Mouse (Mus musculus) left cerebral cortex, adult 9 months (tissue): ENCODE data around the gene Crabp1.

Source experiments
- DNase-seq, 2 experiments: peaks; one replicate each; pipeline ENCODE4 v3.0.0; 2022; ENCODE audit warnings: low spot score in 2 of 2

Crabp1 gene

DNA sequence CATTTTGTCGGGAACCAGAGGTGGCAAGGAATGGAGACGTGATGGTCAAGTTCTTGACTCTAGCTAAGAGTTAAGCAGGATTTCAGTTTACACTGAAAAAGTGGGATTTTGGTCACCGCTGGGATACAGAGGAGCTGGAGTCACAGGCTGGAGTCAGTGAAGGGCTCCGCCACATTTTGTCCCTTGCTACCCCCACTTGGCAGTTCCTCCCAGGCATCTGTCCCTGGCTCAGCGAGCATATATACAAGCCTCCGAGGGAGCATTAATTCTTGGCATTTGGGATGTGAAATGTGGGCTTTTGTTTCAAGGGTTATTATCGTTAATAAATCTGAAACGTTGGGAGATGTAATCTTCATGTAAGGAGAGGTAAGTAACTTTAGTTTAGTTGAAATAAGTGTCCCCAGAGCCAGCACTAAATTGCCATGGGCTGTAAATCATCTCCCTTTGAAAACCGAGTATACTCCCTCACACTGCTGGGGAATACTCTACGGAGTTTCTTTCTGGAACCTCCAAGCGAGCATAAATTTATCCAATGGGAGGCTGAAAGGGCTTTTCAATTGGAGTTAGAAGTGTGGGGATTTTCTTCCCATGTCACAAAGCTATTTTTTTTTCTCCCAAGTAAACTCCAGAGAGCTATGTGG is 5.7 kb downstream of the Crabp1 start:
- no peak for DNase-seq

DNA sequence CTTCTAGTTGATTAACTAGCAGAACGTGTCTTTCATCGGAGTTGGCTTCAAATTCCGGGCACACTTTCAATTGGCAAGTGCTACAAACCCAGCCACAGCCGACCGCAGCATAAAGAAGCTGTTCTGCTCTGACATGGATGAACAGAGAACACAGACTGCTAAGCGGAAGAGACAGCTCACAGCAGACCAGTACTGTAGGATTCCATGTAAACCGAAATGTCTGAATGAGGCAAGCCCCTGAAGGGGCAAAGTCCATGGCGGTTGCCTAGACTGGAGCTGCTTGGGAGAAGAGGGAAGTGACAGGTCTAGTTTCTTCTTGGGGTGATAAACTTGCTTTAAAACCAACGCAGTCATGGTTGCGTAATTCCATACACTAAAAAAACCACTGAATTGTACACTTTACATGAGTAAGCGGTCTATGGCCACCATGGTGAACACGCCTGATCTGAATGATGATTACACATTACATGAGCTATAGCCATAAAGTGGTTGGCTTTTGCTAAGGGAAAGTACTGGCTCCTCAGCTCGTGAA is 12.0 kb downstream of the Crabp1 start:
- no peak for DNase-seq

DNA sequence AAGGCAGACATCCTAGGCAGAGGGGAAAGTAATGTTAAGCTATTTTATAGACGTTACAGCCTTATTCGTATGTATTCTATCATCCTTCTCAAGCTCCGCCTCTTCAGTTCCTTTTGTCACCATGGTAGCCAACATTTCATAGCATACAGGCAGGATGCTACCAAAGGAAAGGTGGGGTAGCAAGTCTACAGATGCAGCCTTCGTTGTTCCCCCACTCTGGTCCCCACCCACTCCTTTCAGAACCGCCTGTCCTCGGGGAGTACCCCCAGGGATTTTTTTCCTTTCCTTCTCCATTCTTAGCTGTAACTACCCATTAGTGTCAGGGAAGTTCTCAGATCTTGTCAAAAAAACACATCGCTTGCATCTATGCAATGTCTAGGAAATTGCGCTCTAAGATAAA is 14.7 kb downstream of the Crabp1 start:
- no peak for DNase-seq

DNA sequence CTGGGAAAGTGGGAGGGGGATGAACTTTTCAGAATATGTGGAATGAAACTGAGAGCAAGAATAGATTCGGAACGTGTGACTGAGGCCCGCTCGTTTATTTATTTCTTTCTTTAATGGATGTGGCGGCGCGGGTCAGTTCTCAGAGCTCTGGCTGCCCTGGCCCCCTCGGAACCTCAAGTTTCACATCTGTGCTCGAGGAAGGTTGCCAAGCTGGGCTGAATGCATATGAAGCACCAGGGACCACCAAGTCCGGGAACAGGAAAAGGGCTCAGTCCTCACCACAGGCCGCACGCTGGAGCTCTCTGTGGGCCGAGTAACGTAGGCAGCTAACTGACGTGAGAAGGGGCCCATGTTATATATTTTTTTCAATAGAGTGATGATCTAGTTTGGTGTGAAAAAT is 18.0 kb downstream of the Crabp1 start:
- DNase-seq = no peak

GRCm38 (mm10) chr9:54784003-54784402 is 19.5 kb downstream of the Crabp1 start:
- no peak for DNase-seq

GRCm38 (mm10) chr9:54785215-54785614 is 20.7 kb downstream of the Crabp1 start:
- DNase-seq = no peak

DNA sequence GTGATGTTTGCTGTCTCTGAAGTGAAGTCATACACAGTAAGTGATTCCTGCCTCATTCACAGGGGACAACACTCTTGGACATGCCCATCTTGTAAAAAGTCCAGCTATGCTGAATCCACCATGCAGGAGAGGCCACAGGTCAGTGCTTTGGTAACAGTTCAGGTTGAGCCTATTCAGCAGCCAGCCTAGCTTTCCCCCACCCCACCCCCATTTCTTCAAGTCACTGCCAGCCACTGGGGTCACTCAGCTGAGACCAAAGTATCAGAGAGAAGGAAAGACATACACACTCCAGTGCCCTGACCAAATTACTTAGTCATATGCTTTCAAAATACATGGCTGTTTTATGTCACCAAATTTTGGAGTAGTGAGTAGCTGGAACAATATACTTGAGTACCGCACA is 21.5 kb downstream of the Crabp1 start:
- no peak for DNase-seq

GRCm38 (mm10) chr9:54787760-54788159 is 23.2 kb downstream of the Crabp1 start:
- no peak for DNase-seq

DNA sequence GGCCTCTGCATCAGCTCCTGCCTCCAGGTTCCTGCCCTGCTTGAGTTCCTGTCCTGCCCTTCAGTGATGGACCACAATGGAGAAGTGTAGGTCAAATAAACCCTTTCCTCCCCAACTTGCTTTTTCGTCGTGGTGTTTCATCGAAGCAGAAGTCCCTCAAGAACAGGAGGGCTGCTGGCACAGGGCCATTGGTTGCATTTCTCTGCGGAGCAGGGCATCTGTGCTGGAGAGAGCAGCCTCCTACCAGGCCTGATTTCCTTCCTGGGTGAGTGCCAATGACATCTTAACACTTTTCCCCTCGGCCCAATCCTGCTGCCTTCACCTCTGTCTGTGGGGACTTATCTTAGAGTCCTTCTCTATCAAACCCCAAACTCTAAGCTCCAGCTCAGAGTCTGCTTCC is 25.7 kb downstream of the Crabp1 start:
- DNase-seq = no peak

DNA sequence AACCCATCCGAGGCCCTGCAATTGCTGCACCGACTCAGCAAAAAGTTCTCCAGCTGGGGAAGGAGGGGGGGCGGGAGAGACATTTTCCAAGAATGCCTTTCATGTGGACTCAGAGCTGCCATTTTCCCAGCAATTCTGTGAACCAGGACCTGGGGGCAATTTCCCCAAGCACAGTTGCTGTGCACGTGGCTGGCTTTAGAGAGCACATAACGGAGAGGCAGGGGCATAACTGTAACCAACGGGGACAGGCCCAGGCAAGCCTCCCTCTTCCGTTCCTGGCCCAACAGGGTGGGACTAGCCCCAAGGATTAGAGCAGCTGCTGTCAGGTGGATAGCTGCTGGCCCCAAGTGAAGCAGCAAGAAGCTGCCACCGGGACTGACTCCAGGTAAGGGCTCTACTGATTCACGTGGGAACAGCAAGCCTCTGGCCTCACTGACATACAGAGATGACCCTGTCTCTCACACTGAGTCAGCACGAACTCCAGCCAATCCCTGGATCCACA is 37.0 kb downstream of the Crabp1 start:
- DNase-seq = no peak

- DNase-seq = no peak
Measured at GRCm38 (mm10) chr9:54802749-54803679, 38.5 kb downstream of the Crabp1 start.

GRCm38 (mm10) chr9:54804351-54804750 is 39.8 kb downstream of the Crabp1 start:
- DNase-seq = no peak

DNA sequence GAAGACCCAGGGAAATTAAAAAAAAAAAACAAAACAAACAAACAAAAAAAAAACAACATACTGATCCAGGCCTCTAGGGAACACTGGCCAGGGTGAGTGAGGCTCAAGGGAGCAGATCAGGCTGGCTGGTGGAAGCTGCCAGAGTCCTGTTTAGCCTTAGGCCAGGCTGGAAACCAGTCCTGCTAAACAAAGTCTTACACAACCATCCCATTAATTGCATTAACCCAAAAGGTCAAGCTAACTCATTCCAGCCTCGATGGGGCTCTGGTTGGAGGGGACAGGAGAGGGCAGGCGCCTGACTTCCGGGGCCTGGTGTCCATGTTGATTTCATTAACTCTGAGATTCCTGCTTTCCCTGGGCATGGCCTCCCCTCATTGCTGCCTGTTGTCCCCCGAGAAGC is 43.2 kb downstream of the Crabp1 start:
- no peak for DNase-seq

DNA sequence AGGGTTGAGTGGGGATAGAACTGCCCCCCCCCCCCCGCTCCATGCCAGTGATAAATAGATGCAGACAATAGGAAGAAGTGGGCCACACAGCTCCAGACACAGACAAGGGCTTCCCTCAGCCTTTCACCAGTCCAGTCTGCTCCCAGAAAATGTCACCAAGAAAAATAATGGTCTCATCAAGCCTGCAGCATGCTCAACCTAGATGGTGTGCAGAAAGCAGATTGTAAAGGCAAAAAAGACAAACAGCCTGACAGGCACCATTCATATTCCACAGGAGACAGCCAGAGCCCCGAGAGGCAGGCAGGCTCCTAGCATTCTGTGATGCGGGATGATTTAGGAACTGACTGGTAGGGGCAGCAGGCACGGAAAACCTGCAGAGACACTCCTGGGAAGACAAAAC is 45.4 kb downstream of the Crabp1 start:
- DNase-seq = no peak

DNA sequence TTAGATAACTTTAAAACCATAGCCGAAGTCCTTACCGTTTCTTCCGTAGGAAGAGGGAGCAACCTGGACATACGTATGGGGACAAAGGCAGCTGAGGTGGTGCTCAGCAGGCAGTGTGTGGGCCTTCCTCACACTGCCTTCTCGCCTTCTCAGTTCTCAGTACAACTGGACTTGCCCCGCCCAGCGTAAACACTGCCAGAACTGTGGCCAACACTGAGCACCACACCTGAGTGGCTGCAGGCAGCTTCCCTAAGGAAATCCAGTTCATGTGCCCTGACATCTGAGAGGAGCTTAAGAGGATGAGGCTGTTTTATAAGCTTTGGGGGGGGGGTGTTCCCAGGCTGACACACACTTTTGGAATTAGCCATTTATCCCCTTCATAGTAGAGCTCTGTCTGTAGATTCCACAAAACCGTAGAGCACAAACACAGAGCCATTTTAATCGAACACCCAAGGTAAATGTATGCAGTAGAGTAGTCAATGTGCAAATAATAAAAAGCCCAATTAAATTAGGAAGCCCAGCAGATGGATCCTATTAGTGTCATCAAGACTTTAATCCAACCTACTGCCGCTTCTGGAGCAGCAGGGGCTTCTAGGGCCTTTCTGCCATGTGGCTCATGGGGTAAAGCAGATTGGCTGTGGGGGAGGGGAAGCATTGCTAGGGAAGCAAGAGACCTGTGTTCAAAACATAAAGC is 52.1 kb downstream of the Crabp1 start:
- DNase-seq = no peak

DNA sequence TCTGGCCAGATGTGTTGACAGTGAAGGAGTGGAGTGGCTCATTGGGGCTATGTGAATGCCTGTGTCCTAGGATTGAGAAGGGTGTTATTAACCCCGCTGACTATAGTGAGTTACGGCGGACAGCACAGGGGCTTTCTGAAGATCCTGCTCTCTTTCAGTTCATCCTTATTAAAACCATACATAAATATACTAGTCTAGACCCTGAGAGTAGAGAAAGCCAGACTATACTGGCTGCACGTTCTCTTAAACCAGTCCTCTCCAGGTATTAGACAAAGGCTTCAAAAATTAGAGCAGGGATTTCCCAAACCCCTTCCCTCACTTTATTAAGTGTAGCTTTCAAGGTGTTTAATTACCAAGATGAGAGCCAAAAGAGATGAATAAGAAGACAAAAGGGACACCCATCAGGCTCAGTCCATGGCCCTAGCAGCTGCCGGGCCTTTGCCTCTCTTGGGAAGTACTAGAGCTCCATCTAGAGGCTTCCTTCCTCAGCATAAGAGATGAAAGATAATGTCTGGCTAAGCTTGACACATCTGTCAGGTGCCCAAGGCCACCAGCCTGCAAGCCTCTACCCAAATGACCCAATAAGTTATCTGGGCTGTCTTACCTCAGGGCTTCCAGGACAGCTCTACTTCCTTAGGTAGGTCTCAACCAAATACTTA is 57.0 kb downstream of the Crabp1 start:
- peak in 1 of 2 experiments; percentile 51 for DNase-seq
